Mouse (Mus musculus) CD4-positive, CD25-positive, alpha-beta regulatory T cell, adult 2 months (primary cell): ENCODE results near the gene Large2.
A peak's percentile ranks its signal among the peaks of the same experiment; 100 is the strongest.

ENCODE experiments used
- DNase-seq: peaks from one replicate; pipeline ENCODE4 v3.0.0-alpha.2; 2012; ENCODE audit warnings: low read depth, low spot score

Large2 gene

DNA sequence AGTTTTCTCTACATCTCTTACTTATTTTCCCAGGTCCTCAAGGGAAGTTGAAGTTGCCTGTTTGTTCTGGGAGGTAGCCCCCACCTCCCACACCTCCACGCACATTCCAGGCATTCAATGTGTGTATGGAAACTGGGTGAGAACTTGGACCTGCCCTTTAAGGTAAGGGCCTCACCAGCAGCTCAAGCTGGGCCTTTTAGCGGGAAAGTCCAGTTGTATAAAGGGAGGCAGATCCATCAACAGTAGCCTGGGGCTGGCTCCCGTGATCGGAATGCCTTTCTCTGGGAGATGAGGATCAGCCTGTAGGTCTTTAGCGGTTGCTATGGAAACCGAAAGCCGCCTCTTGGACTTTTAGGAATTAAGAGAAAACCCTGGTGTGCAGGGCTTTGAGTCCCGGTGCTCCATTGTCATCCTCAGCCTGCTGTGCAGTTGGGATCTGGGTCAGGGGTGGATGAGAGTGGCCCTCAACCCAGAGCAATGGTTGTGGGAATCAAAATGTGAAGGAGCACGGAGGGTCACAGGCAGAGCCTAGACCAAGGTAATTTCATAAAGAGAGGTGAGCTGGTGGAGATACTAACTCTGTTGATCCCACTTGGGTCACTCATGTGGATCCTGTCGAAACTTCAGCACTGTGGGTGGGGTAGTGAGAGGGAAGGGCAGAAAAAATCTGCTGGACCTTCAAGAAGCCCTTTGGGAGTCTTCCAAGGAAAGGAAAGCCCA is 2.5 kb downstream of the Large2 start:
- DNase-seq = no peak

GRCm38 (mm10) chr2:92370821-92371805 is 3.6 kb downstream of the Large2 start:
- peak; percentile 56 for DNase-seq

DNA sequence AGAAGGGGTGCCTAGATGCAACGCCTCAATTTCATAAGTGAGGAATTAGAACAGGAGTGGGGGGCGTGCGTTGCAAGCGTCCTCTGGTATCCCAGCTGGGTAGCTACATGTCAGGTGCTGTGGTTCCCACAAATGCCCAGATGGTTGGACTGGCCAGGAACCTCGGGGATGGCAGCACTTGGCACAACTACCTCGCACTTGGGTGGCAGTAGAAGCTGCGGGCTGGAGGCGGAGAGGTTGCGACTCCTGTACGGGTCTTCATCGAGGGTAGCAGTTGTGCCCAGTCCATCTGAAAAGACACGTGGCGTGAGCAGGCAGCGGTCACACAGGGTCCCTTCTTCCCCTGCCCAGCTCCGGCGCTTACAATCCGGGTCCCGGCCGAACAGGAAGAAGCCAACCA is 4.3 kb downstream of the Large2 start:
- no peak for DNase-seq

DNA sequence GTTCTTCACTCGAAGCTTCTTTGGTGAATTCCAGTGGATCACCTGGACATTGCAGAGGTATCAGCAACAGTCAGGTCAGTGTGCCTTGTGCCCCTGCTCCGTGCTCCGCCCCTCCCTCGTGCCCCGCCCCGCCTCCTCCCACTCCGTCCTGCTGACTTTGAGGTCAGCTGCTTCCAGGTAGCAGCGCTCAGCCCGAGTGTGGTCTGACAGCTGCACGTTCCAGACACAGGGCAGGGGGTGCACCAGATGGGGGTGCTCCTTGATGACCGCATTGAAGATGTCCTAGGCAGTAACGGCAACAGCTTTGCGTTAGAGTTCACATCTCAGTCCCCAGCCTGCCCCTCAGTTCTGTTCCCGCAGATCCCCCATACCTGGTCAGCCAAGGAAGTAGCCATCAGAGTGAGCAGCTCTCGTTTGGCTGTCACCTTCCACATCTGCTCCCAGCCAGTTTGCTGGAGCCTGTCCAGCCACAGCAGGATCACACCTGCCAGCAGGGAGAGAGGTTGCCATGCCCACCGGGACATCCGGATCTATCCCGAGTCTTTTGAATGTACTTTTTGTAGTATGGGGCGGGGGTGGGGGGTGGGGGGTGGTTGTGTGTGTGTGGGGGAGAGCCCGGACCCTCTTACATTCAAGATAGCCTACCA is 7.2 kb downstream of the Large2 start:
- DNase-seq = no peak

DNA sequence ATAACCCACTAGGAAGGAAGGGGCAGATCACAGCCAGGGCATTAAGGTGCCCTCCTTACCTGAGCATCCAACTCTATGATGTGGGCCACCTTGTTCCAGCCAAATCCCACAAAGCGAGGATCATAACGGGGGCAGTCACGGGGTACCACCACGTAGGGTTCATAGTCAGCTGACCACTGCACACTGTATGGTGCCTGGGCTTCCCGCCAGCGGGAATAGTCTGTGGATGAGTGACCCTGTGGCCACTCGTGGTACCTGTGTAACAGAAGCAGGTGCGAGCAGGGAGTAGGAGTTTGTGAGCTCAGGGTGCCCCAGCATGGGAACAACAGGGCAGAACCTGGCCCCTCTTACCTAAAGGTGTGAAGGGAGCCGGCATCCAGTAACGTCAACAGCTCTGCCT is 9.1 kb downstream of the Large2 start:
- no peak for DNase-seq

GRCm38 (mm10) chr2:92364086-92364485 is 10.6 kb downstream of the Large2 start:
- DNase-seq = no peak

DNA sequence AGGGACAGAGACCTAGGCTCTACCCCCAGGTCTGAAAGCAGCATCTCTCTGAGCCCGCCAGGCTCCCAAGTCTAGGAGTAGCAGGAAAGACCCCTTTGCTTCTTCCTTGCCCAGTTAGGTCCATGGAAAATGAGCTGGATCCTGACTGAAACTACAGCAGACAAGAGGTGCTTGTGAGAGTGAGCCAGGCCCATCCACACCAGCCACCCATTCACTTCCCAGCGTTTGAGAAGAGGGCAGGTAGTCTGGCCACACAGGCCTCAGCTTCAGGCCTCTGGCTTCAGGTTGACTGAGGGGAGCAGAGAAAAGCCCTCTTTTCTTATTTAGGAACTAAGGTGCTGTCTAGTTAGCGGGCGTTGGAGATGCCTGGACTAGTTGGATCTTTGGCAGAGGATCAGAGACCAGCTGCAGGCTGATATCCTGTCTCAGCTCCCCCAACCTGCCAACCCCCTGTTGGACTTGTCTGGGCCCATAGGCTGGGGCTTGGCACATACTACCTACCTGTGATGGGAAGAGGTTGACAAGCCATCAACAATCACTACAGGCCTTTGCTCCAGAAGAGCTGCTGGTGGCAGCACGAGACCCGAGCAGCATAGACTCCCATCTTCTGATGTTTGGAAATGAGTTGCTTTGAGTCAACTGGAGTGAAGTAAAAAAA is 12.0 kb downstream of the Large2 start:
- no peak for DNase-seq

GRCm38 (mm10) chr2:92361795-92362194 is 12.9 kb downstream of the Large2 start:
- no peak for DNase-seq

DNA sequence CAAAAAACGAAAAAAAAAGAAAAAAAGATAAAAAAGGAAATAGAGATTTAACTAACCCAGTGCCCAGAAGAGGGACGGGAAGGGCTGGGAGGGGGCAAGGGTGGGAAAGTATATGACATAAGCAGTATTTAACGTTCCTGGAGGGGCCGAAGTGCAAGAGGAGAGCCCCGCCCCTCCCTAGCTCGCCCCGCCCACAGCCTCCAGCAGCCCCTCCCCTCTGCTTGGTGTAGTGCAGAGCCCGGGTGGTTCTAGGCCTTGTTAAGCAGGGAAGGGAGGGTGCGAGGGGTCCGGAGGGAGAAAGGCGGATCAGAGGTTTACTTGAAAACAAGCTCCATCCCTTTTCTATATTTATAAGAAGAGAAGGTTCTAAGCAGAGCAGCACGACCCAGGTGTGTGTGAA is 13.8 kb downstream of the Large2 start:
- DNase-seq = no peak

DNA sequence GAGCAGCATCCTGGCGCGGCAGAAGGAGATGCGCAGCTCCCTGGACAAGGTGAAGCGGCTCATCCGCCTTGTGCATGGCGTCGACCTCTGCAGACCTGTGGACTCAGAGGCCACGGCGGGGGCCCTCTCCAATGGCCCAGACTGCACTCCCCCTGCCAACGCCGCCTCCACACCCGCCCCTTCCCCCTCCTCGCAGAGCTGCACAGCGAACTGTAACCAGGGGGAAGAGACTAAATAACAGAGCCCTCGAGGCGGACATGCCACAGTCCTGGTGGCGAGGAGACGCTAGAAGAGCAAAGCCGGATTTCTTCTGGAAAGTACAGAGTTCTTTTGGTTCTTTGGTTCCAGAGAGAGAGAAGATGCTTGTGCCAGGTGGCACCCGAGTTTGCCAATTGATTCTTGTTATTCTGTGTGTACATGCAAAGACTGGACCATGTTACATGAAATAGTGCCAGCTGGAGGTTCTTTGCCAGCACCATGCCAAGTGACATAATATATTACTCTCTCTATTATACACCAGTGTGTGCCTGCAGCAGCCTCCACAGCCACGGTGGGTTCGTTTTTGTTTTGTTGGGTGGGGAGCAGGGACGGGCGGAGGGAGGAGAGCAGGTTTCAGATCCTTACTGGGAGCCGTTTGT is 14.4 kb downstream of the Large2 start:
- no peak for DNase-seq

GRCm38 (mm10) chr2:92359301-92359700 is 15.4 kb downstream of the Large2 start:
- DNase-seq = no peak

- DNase-seq = no peak
These were observed 20.4 kb downstream of the Large2 start for GRCm38 (mm10) chr2:92354224-92354623.

DNA sequence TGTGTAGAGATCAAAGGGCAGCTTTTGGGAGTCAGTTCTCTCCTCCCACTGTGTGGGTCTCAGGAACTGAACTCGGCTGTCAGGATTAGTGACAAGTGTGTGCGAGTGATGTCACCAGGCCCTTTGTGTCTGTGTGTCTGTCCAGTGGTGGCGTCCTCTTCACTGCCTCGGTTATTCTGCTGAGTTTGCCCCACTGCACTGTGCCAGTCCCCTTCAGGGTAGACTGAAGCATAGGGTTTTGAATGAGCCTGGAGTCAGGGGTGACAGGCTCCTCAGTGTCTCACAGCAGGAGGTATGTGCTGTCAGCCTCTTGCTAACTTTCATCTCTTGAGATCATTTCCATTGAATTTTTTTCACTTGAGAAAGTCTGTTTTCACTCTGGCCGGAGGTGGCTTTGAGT is 21.3 kb downstream of the Large2 start:
- DNase-seq = no peak

- DNase-seq = no peak
These were observed 24.0 kb downstream of the Large2 start for GRCm38 (mm10) chr2:92350686-92351085.

DNA sequence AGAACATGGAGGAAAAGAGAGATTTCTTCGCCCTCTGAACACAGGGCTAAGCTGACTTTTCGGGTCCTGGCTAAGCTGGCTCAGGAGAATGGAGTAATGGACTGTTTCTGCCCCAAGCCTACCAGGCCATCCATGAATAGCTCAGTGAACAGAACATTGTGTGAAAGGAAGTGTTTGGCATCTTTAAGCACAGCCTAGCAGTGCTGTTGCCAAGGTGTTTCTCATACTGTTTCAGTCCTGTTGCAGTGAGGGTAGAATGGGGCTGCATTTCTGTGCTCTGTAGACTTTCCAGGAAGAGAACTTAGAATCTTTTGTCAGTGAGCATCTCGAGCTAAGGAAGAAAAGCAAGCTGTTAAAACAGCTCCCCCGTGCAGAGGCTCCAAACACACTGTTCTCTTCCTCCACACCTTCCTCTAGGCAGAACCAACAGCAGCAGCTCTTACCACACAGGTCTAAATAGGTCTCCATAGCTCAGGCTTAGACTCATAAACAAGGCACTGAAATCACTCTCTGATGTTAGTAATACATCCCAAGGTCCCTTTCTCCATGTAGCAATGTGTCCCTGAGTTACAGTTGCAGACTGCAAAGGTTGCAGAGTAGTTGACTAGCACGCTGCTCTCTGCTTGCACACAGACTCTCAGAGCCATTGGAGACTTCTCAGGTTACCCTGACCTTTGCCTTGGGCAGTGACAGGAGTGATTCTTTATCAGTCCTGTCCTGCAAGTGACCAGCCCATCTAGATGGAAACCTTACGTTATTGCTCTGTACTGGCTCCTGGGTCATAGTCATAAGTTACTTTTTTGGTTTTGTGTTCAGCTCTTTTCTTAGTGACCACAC is 24.9 kb downstream of the Large2 start:
- DNase-seq = no peak

- DNase-seq = no peak
These were observed 27.5 kb downstream of the Large2 start for GRCm38 (mm10) chr2:92347191-92347590.

DNA sequence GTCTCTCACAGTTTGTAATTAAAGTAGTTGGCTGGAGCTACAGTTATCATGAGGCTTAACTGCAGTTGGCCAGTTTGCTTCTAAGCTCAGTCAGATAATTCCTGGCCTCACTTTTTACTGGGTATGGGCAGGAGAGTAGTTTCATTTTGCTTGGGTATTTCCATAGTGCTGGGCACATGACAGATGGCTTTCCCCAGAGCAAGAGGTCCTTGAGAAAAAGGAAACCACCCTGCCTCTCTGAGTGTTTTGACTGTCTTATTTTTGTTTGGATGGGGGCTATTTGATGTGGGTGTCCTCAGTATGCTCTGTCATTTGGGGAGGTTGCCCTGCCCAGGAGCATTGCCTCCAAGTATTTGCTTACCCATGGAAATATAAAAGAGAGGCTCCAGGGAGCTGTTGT is 32.3 kb downstream of the Large2 start:
- DNase-seq = no peak

DNA sequence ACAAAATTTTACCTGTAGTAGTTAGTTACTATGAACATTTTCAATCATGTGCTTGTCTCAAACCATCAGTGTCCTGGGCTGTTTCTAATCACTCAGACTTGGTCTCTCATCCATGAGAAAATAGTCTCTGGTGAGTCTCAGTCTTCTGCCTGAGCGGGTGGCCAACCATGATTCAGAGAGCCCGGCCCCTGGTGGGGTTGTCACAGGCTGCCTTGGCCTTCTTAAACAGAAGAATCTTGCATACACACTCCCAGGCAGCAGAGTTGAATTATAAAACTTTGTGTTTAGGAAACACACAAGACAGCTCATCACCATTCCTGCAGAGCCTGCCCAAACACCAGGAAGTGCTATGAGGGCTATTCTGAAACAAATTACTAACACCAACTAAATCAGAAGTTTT is 42.8 kb downstream of the Large2 start:
- no peak for DNase-seq

GRCm38 (mm10) chr2:92331410-92331809 is 43.3 kb downstream of the Large2 start:
- DNase-seq = peak; percentile 24

DNA sequence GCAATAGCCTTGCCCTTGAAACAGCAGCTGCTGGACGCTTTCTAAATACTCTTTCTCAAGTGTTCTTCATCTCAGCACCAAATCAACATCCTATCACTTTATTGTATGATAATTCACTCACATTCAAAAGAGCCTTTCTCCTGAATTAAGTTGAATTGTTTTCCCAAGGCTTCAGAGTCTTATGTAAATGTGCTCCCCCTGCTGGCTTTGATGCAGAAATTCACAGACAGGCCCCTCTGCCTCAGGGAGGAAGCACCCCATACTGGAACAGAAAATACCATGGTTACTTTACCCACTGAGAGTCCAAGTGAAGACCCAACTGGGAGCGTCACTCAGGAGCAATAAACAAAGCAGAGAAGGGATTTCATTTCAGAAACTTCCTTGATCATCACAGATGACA is 43.8 kb downstream of the Large2 start:
- DNase-seq = peak; percentile 65
